Mouse (Mus musculus): ENCODE measurements at regions not wholly inside any gene's neighbourhood (a gene's known extent, or its start where the extent isn't known, plus 50 kb on each side); places are given as distances from the start of the nearest gene placed in this dataset.

DNA sequence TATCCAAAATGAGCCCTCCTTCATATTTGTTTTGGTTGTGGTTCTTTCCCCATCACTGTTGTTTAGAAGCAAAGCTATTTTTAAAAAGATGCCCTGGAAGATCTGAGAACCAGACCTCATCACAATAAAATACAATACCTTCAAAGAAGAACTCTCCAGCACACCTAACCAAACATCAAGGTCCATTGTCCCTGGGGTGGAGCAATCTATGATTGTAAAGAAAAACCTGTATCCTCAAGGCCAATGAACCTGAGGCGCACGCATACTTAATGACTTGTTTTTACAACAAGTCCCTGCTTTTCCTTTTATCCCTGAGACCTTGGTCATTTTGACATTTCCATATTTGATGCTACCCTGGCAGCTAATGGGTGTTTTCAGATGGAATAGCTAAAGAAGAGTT is 361.2 kb upstream of the Atp11b start:
- POLR2A ChIA-PET = interaction anchor here in 2 of 4 experiments (0.5 to 0.6 kb wide), 3 partner anchors 14 to 662 kb away, joined by 3 to 14 read pairs (median 7); no protein-coding TSS in a partner anchor
- CTCF ChIA-PET = interaction anchor here in 2 of 4 experiments (0.7 kb wide), 2 partner anchors 13 to 1006 kb away, joined by 3 read pairs; no protein-coding TSS in a partner anchor

DNA sequence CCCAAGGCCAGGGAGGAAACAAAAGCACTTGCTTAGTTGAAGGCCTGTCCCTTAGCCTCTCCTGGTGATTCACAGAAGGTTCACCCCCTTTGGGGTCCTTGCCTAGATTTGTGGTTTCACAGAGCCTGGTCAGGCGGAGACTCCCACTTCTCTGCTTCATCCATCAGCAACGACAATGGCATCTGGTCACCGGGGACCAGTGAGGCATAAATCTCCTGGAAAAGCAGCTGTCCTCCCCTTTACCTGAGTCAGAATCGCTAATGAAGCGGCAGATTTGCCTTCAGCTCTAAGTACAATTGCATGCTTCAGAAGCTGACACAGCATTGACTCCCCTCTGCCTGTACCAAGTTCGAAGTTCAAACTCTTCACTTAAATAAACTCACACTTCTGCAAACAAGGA is 353.7 kb upstream of the Atp11b start:
- ChIA-PET POLR2A (no interaction called here), CTCF (no interaction called here)

DNA sequence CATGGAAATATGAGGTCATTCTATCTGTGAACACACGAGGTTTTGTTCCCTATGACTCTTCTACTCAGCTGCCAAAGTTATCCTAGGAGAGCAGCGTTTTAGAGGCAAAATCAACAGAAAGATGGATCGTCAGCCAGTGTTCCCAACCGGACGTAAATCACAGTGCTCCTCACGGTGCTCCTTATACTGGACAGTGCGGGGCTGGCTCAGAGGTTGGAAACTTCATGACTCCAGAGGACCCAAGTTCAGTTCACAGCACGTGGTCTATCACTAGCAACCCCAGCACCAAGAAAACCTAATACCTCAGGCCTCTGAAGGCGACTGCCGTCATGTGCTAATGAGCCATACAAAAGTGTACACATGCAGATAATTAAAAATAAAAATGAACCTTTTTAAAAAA is 351.2 kb upstream of the Atp11b start:
- CTCF ChIA-PET = no interaction called here
- POLR2A ChIA-PET = no interaction called here

DNA sequence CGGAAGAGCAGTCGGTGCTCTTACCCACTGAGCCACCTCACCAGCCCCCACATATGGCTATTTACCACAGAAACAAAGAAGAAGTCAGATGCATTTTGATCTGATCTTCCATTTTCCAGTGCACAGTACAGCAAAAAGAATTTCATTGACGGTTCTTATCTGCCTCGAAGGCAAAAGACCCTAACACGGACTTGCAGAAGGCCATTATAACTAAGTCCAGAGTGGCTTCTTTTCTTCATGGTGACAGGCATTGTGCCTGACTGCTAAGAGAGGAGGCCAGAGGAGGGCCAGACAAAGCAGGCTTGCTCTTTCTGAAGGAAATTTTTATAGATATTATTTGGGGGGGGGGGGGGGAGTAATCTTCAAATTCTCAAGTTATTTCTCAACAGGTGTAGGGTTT is 350.0 kb upstream of the Atp11b start:
- ChIA-PET CTCF (no interaction called here), POLR2A (interaction anchor here in 1 of 4 experiments (0.7 kb wide), 1 partner anchor 45 kb away, joined by 9 read pairs; no protein-coding TSS in a partner anchor)

- ChIA-PET POLR2A (interaction anchor here in 1 of 4 experiments (0.6 to 0.7 kb wide), 2 partner anchors 45 to 53 kb away, joined by 4 to 9 read pairs; no protein-coding TSS in a partner anchor), CTCF (interaction anchor here in 2 of 4 experiments (0.7 to 0.9 kb wide), 2 partner anchors 12 to 81 kb away, joined by 3 read pairs; no protein-coding TSS in a partner anchor)
These were observed 349.2 kb upstream of the Atp11b start for GRCm38 (mm10) chr3:35404492-35405390.

DNA sequence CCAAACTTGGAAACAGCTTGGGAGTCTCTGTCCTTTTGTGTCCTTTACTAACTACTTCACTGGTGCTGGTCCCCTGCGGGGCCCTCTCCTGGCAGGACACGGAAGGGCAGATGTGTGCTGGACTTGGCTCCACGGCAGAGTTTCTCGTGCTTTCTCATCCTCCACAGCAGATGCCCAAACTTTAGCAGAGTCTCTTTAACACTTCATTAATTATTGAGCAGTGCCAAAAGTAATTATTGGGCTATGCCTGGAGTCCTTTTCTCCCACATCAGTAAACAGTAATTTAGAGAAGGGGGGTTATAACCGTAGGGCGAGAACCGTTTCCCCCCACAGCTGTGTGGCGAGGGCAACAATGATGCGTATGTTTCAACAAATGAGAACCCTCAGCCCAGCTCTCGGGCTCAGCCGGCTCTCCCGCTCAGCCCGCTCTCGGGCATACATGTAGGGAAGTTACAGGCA is 348.3 kb upstream of the Atp11b start:
- ChIA-PET POLR2A (interaction anchor here in 1 of 4 experiments (0.7 kb wide), 1 partner anchor 726 kb away, joined by 3 read pairs; no protein-coding TSS in a partner anchor), CTCF (interaction anchor here in 2 of 4 experiments (0.6 to 0.9 kb wide), 2 partner anchors 12 to 13 kb away, joined by 3 read pairs; no protein-coding TSS in a partner anchor)

DNA sequence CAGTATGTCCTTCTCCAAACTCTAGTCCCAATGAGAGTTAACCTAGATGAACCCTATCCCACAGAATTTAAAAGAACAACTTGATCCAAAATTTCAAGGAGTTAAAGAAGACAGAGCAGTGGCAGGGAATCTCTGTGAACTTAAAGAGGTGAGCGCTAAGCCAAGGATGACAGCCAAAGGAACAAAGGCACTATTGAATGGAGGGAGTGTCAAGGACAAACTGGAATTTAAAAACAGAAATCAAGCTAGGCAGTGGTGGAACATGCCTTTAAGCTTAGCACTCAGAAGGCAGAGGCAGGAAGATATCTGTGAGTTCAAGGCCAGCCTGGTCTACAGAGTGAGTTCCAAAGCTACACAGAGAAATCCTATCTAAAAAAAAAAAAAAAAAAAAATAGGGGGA is 316.2 kb upstream of the Atp11b start:
- CTCF ChIA-PET = interaction anchor here in 2 of 4 experiments (0.7 to 1.3 kb wide), 2 partner anchors 799 to 1278 kb away, joined by 3 to 12 read pairs; no protein-coding TSS in a partner anchor

GRCm38 (mm10) chr3:35462858-35463257 is 291.0 kb upstream of the Atp11b start:
- POLR2A ChIA-PET = interaction anchor here in 1 of 4 experiments (0.6 kb wide), 1 partner anchor 122 kb away, joined by 3 read pairs; no protein-coding TSS in a partner anchor

More for the DNA sequence above, 316.2 kb upstream of the Atp11b start:
- POLR2A ChIA-PET = interaction anchor here in 3 of 4 experiments (0.6 to 1.3 kb wide), 5 partner anchors 29 to 1112 kb away, joined by 3 to 5 read pairs (median 3); no protein-coding TSS in a partner anchor

DNA sequence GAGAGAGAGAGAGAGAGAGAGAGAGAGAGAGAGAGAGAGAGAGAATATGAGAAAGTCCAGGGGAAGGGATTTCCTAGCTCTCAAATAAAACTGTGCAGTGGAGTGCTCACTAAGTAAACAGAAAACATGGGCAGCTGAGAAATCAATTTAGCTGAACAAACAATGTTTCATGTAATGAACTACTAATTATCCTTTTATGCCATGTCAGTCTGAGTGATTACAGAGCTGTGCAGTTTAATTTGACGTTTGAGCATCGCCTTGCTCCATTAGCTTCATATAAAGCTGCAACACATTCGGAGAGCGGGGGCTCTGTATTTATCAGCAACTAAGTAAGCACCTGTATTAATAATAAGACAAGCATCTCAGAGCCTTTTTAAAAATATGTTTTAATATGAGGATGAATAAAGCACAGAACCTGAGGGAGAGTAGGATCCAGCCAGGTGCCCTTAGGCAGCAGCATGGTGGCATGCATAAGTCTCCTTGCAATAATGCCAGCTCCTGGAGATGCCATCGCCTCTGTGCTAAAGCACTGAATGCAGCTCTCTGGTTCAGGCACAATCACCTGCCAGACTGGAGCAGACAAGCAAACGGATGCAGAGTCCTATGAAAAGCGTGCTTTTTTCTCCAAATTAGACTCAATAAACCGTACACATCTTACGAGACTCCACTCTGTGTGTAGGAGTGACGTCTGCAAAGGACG is 289.5 kb upstream of the Atp11b start:
- CTCF ChIA-PET = interaction anchor here in 2 of 4 experiments (0.6 to 0.7 kb wide), 2 partner anchors 117 to 252 kb away, joined by 3 read pairs; no protein-coding TSS in a partner anchor
- POLR2A ChIA-PET = interaction anchor here in 1 of 4 experiments (0.8 kb wide), 1 partner anchor 94 kb away, joined by 3 read pairs; no protein-coding TSS in a partner anchor

More at GRCm38 (mm10) chr3:35462858-35463257, 291.0 kb upstream of the Atp11b start:
- CTCF ChIA-PET = no interaction called here

GRCm38 (mm10) chr3:35465956-35466355 is 287.9 kb upstream of the Atp11b start:
- POLR2A ChIA-PET = no interaction called here
- CTCF ChIA-PET = no interaction called here

DNA sequence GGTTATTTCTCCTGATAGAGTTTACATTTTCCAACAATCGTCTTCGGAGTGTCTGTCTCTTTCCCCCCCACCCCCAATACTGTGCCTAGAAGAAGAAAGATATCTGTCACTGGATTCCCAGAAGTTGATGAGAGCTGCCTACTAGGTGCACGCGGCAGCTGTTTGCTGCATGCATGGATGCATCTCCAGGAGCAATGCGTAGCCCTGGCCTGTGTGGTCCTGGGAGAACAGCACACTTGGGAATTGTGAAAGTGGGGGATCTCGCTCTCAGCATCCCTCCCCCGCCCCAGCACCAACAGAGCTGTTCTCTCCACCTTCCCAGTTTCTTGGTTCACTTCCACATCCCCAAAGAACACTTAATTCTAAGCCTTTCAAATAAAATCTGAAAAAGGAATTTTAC is 280.6 kb upstream of the Atp11b start:
- CTCF ChIA-PET = interaction anchor here in 2 of 4 experiments (0.6 kb wide), 2 partner anchors 18 to 114 kb away, joined by 4 to 8 read pairs; no protein-coding TSS in a partner anchor
- POLR2A ChIA-PET = no interaction called here

DNA sequence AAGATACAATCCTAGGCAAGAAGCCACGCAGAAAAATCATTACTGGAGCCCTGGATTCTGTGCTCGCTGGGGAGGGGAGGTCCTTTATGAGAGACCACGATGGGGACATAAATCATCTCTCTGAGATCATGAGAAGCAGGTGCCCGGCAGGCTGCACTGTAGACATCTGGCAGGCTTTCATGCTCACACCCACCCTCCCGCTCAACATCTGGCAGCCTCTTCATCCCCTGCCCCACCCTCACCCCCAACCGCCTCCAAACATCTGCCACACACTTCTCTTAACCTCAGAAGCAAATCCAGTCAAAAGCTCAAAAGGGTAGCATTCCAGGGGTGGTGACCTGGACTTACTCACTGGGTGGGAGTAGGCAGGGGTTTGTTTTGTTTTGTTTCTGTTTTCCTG is 279.5 kb upstream of the Atp11b start:
- ChIA-PET CTCF (no interaction called here), POLR2A (no interaction called here)

DNA sequence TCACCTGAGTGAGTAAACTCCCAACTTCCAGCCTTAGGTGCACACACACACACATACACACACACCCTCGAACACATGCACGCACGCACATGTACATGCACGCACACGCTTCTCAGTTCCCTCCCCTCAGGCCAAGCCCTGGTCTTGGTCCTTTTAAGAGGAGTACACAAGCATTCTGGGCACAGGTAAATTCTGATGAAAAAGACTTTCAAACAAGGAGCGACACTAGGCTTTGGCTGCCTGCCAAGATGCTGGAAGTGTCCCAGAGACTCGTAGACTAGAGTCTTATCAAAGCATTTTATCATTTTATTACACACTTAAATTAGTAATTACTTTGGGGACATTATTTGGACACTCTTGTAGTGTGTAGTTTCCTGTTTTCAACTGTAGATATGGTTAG is 278.6 kb upstream of the Atp11b start:
- CTCF ChIA-PET = no interaction called here
- POLR2A ChIA-PET = interaction anchor here in 1 of 4 experiments (0.6 to 0.7 kb wide), 2 partner anchors 989 to 1247 kb away, joined by 3 read pairs; no protein-coding TSS in a partner anchor

- ChIA-PET POLR2A (interaction anchor here in 2 of 4 experiments (0.6 to 1.4 kb wide), 5 partner anchors 14 to 1461 kb away, joined by 3 to 4 read pairs (median 4); no protein-coding TSS in a partner anchor), CTCF (interaction anchor here in 2 of 4 experiments (0.6 to 1.6 kb wide), 3 partner anchors 157 to 905 kb away, joined by 3 to 6 read pairs (median 4); no protein-coding TSS in a partner anchor)
These were observed 272.9 kb upstream of the Atp11b start for GRCm38 (mm10) chr3:35480714-35481695.

DNA sequence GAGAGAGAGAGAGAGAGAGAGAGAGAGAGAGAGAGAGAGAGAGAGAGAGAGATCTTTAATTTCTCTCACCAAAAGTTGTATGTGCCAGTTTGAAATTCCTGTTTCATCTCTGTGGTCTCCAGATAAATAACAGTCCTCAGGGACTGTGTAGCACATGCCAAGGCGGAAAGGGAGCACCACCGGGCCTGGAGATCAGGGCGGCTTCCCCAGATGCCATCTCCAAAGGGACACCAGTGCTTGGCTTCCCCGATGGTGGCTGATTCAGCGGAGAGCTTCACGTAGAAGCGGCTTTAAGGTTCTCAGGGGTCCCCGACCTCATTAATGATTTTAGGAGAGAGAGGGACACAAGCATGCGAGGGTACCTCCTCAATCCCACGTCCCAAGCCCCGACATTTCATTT is 272.1 kb upstream of the Atp11b start:
- ChIA-PET CTCF (interaction anchor here in 3 of 4 experiments (0.8 to 1.6 kb wide), 3 partner anchors 158 to 1325 kb away, joined by 3 to 6 read pairs (median 3); no protein-coding TSS in a partner anchor), POLR2A (interaction anchor here in 2 of 4 experiments (0.7 to 1.4 kb wide), 4 partner anchors 15 to 725 kb away, joined by 3 to 7 read pairs (median 4); no protein-coding TSS in a partner anchor)

- ChIA-PET POLR2A (interaction anchor here in 2 of 4 experiments (0.7 kb wide), 2 partner anchors 137 to 140 kb away, joined by 3 to 7 read pairs; no protein-coding TSS in a partner anchor), CTCF (interaction anchor here (0.6 to 1.6 kb wide), 9 partner anchors 47 to 1325 kb away, joined by 3 to 6 read pairs (median 3); no protein-coding TSS in a partner anchor)
These were observed 271.6 kb upstream of the Atp11b start for GRCm38 (mm10) chr3:35482296-35482695.

- CTCF ChIA-PET = interaction anchor here (0.6 to 1.6 kb wide), 8 partner anchors 48 to 844 kb away, joined by 3 to 6 read pairs (median 4); no protein-coding TSS in a partner anchor
- POLR2A ChIA-PET = interaction anchor here in 2 of 4 experiments (0.6 to 0.7 kb wide), 2 partner anchors 137 to 726 kb away, joined by 3 read pairs; no protein-coding TSS in a partner anchor
These were observed 271.1 kb upstream of the Atp11b start for GRCm38 (mm10) chr3:35482759-35483158.

All from embryonic stem cell, embryonic (primary cell).